Mouse (Mus musculus) stomach, embryonic 14.5 days (tissue): ENCODE measurements around the gene Kcnab1. TPM values are rescaled to one million over a fixed set of nuclear protein-coding genes. Genes with fewer than 3 reads are reported as not detected.

Experiments
- ATAC-seq: fragments of 200-750 bp; cut with Nextera tagmentation; 2 replicates; pipeline ENCODE4 v1.8.0; 2017; ENCODE audit warnings: low read depth, moderate TSS enrichment; ENCODE audit not compliant: insufficient number of reproducible peaks, insufficient read depth, low FRiP score
- H3K27ac ChIP-seq: fragments of 300-500 bp; sonication (generic); 2 replicates; pipeline ENCODE4 v1.5.1; 2014; ENCODE audit warnings: mild to moderate bottlenecking, low read length, moderate library complexity, mixed read lengths
- H3K27me3 ChIP-seq: fragments of 300-500 bp; sonication (generic); 2 replicates; pipeline ENCODE4 v1.6.1; 2014; ENCODE audit warnings: low read length, control low read depth, mixed read lengths; ENCODE audit not compliant: control insufficient read depth, insufficient read depth
- H3K36me3 ChIP-seq: fragments of 300-500 bp; sonication (generic); 2 replicates; pipeline ENCODE4 v1.6.1; 2014; ENCODE audit warnings: mild to moderate bottlenecking, control low read depth, low read length, moderate library complexity, mixed read lengths; ENCODE audit not compliant: control insufficient read depth, insufficient read depth
- H3K4me1 ChIP-seq: fragments of 300-500 bp; sonication (generic); 2 replicates; pipeline ENCODE4 v1.6.1; 2014; ENCODE audit warnings: low read length, control low read depth, mixed read lengths; ENCODE audit not compliant: control insufficient read depth, insufficient read depth
- H3K4me2 ChIP-seq: fragments of 300-500 bp; sonication (generic); replicated peaks from 2 replicates; pipeline ENCODE4 v1.6.1; 2014; ENCODE audit warnings: low read depth, low read length, control low read depth
- H3K4me3 ChIP-seq: fragments of 300-500 bp; sonication (generic); 2 replicates; pipeline ENCODE4 v1.5.1; 2014; ENCODE audit warnings: low read depth, low read length, control low read depth
- H3K9ac ChIP-seq: fragments of 300-500 bp; sonication (generic); replicated peaks from 2 replicates; pipeline ENCODE4 v1.6.1; 2014; ENCODE audit warnings: low read depth, mild to moderate bottlenecking, control low read depth, low read length, moderate library complexity, mixed read lengths
- H3K9me3 ChIP-seq: fragments of 300-500 bp; sonication (generic); 2 replicates; pipeline ENCODE4 v1.6.1; 2016; ENCODE audit warnings: low read depth, low read length, control low read depth; ENCODE audit not compliant: control insufficient read depth
- whole genome bisulfite sequencing: fragments of 180-500 bp; shearing (Covaris S2); extraction: QIAGEN DNeasy Blood & Tissue Kit; methylation state at CpG from one replicate; pipeline ENCODE4 v1.1.7; 2014; 5-methylcytosine and 5-hydroxymethylcytosine counted together
- polyA plus RNA-seq: library from polyadenylated mRNA; unstranded; fragments of >200 nt; fragmentation: Nextera tagmentation; extraction: Ambion mirVana; gene quantifications from 2 replicates; pipeline ENCODE4 v1.2.1, GENCODE M21; 2014

The Kcnab1 gene
- polyA plus RNA-seq, 1 experiment from 2014 or later: 3.9 TPM

DNA sequence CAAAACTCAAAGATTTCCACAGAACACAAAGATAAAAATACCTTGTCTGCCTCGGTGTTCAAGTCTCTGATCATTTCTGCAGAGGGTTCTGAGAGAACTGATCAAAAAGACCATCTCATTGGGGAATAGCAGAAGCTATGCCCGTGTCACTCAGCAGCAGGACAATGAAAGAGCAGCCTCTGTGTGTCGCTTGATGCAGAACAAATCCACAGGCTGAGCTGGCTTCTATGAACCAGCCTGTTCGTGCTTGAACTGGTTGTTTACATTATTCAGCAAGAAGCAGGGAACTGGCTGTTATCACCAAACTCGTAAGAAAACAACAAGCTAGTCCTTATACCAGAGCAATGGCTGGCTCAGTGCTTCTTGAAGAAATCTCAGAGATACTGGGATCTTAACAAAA, 193.4 kb downstream of the Kcnab1 start:
- Histone ChIP-seq H3K4me1 (no peaks in the 10 kb centered on the region), H3K9ac (no peak overlapping the region), H3K4me3 (no peak overlapping the region), H3K9me3 (no peaks in the 10 kb centered on the region), H3K4me2 (no peak overlapping the region), H3K27ac (no peak overlapping the region), H3K27me3 (no peaks in the 10 kb centered on the region), H3K36me3 (no peaks in the 10 kb centered on the region)
- WGBS: 21% methylated on average over 5 of the region's 5 CpGs
- no peak for ATAC-seq

DNA sequence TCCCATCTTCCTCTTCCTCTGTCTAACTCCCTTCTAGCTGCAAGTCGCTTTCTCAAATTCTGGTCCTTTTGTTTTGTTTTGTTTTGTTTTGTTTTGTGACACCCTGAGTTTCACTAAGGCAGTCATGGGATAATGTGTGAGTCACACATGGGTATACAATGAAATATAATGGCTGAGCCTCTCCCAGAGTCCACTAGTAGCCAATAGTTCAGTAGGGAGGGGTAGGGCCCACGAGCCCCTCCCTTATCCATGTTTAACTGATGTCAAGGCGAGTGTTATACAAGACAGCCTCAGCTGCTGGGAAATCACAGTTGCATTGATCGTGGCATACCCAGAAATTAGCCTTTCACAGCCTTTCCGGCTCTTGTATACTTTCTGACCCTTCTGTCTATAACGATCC, 206.7 kb downstream of the Kcnab1 start:
- ATAC-seq: no peak
- H3K4me2 ChIP-seq: no peak overlapping the region
- H3K27ac ChIP-seq: no peak overlapping the region
- no peaks in the 10 kb centered on the region for H3K36me3 ChIP-seq
- no peak overlapping the region for H3K9ac ChIP-seq
- 67% methylated on average over 6 of the region's 6 CpGs for WGBS
- no peaks in the 10 kb centered on the region for H3K4me1 ChIP-seq
- H3K27me3 ChIP-seq: no peaks in the 10 kb centered on the region
- no peak overlapping the region for H3K4me3 ChIP-seq
- no peaks in the 10 kb centered on the region for H3K9me3 ChIP-seq

DNA sequence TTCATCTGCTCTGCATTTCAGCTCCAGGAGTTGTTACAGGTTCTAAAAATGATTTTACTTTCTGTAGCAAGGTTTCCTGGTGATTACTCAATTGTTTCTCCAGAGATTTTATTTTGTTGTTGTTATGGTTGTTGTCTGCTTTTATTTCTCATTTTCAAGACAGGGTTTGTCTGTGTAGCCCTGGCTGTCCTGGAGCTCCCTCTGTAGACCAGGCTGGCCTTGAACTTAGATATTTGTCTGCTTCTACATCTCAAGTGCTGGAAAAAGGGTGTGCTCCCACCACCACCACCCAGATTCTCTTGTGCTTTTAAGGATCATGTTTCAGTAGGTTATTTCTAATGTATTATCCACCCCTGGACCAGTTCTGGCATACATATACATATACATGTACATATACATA, 207.6 kb downstream of the Kcnab1 start:
- Histone ChIP-seq H3K9me3 (no peaks in the 10 kb centered on the region), H3K4me1 (no peaks in the 10 kb centered on the region), H3K27ac (no peak overlapping the region), H3K4me3 (no peak overlapping the region), H3K36me3 (no peaks in the 10 kb centered on the region), H3K27me3 (no peaks in the 10 kb centered on the region), H3K9ac (no peak overlapping the region), H3K4me2 (no peak overlapping the region)
- no peak for ATAC-seq

DNA sequence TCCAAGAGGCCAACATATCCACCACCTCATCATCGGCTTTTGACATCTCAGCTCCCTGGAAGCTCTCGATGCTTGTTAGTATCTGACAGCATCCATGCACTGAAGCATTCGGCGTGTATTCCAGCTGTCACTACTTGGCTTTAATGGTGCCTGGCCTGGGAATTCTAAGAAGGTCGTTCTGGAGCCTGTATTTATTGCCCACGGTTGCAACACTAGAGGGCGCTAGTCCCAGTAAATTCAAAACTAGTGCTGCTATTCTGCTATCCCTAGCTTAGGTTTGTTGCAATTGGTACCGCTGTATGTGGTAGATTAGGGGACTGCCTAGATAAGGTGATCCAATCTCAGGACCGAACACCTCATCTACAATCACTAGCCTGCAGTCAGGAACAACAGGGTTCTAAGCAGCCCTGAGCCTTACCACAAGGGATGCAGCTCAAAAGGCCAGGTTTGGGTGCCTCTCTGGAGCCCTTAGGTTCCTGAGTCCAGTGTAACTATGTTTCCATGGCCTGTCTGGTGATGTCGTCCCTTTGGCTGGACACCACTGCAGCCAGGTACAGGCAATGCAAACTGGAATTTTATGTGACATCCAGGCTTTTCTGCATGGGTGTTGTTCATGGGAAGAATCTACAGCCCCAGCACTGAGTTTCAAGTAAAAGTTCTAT, 208.8 kb downstream of the Kcnab1 start:
- Histone ChIP-seq H3K9ac (no peak overlapping the region), H3K27ac (no peak overlapping the region), H3K4me1 (no peaks in the 10 kb centered on the region), H3K4me3 (no peak overlapping the region), H3K9me3 (no peaks in the 10 kb centered on the region), H3K36me3 (no peaks in the 10 kb centered on the region), H3K4me2 (no peak overlapping the region), H3K27me3 (no peaks in the 10 kb centered on the region)
- 40% methylated on average over 10 of the region's 10 CpGs for WGBS
- ATAC-seq: no peak

DNA sequence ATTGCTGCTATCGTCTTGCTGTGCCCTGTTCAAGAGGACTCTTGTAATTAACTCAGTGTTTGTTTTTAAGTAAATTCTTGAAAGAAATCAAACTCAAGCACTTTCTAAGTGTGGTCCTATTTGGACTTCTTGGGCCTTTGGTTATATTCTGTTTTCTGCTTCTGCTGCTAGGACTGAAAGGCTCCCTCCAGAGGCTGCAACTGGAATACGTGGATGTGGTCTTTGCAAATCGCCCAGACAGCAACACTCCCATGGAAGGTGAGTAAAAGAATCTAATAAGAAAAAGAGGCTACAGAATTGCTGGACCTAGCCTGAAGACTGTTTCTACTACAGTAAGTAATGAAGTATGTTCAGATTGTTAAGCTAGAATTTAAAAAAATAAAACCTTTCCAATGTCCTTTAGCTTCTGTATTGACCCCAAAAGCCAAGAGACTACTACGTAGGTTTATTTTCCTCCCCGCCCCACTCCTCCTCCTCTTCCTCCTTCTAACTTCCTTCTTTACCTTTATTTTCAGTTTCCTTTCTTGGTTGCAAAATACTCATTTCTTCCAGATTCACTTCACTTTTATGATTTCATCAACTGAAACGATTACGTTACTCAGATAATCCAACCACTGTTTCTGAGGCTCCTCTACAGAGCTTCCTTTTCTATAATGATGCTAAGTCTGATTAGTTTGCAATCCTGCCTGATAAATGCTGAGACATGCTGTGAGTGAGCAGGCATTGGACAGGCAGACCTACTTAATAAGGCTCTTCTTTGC, 210.2 kb downstream of the Kcnab1 start:
- no peaks in the 10 kb centered on the region for H3K27me3 ChIP-seq
- no peak overlapping the region for H3K4me3 ChIP-seq
- ATAC-seq: no peak
- H3K9me3 ChIP-seq: no peaks in the 10 kb centered on the region
- 73% methylated on average over 7 of the region's 7 CpGs for WGBS
- H3K4me1 ChIP-seq: no peaks in the 10 kb centered on the region
- no peak overlapping the region for H3K4me2 ChIP-seq
- H3K27ac ChIP-seq: no peak overlapping the region
- no peaks in the 10 kb centered on the region for H3K36me3 ChIP-seq
- no peak overlapping the region for H3K9ac ChIP-seq

DNA sequence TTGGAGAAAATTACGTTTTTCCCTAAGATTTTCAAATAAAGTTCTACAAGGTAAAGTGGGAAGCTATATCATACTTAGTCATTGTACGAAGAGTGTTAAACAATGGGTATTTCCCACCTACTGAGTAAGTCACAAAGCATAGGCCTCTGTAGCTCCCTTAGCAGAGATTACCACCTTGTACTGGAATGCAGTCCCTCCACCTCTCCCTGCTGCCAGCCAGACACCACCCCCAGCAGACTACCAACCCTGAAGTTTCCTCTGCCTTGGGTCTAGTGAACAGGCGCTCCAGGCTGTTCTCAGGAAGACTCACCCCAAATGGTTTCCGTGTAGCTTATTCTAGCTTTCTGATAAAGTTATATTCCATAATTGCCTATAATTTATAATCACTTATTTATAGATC, 211.8 kb downstream of the Kcnab1 start:
- WGBS: 85% methylated on average over 4 of the region's 4 CpGs
- Histone ChIP-seq H3K27me3 (no peaks in the 10 kb centered on the region), H3K27ac (no peak overlapping the region), H3K4me1 (no peaks in the 10 kb centered on the region), H3K4me3 (no peak overlapping the region), H3K9me3 (no peaks in the 10 kb centered on the region), H3K9ac (no peak overlapping the region), H3K36me3 (no peaks in the 10 kb centered on the region), H3K4me2 (no peak overlapping the region)
- no peak for ATAC-seq

DNA sequence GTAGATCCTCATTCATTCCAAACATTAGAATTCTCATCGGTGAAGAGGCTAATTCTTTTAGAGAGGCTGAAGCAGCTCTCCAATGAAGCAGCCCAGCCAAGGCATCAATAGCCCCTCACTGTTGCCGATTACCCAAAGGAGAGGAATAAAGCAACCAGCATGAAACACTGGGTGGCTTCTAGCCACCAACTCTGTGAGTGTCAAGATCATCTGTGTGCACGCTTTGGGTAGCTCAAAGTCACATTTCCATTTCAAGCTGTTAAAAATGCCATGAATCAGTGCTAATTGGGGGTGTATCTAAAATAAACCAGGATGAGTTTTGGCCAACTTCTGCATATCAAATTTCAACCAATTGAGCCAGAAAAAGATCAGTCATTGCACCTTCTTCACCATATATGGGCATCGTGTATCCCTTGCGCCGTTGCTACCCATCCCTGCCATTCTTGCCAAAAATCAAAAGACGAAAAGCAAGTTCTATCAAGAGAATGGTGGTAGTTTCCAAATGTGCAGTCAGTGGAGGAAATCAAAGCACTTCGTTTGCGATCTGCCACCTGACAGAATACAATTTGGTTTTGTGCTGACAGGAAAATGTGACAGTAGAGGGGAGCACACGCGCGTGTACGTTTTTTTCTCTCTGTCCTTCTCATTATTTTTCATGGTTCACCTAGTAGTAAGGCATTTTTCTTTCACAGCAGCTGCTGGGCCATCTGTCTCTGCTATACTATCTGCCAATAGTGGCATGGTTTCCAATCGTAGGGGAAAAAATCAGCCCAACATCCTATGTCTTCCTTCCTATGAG, 213.0 kb downstream of the Kcnab1 start:
- H3K27me3 ChIP-seq: no peaks in the 10 kb centered on the region
- H3K27ac ChIP-seq: no peak overlapping the region
- no peaks in the 10 kb centered on the region for H3K4me1 ChIP-seq
- no peak for ATAC-seq
- H3K4me3 ChIP-seq: no peak overlapping the region
- H3K4me2 ChIP-seq: no peak overlapping the region
- no peak overlapping the region for H3K9ac ChIP-seq
- H3K9me3 ChIP-seq: no peaks in the 10 kb centered on the region
- 89% methylated on average over 14 of the region's 14 CpGs for WGBS
- H3K36me3 ChIP-seq: no peaks in the 10 kb centered on the region

DNA sequence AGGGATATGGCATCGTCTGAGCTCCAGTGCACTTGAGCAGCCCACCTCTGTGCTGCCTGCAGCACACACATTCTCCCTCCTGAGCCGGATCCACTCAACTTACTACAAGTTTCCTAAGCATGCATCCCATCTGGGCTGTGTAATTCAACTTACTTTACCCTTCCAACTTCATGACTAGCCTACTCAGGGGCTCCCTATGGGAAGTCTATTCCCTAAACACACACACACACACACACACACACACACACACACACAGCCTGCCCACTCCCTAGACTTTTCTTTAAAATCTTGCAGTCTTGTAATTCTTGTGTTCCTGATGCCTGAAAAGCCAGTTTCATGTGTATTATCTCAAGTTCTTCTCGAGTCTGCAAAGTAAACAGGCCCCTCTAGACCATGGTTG, 216.1 kb downstream of the Kcnab1 start:
- Histone ChIP-seq H3K4me2 (no peak overlapping the region), H3K36me3 (no peaks in the 10 kb centered on the region), H3K27ac (no peak overlapping the region), H3K4me3 (no peak overlapping the region), H3K9me3 (no peaks in the 10 kb centered on the region), H3K9ac (no peak overlapping the region), H3K4me1 (no peaks in the 10 kb centered on the region), H3K27me3 (no peaks in the 10 kb centered on the region)
- 59% methylated on average over 3 of the region's 3 CpGs for WGBS
- ATAC-seq: no peak
